Mouse (Mus musculus): ENCODE results near the gene Rab8b.

GRCm38 (mm10) chr9:66834318-66835096 is 85.0 kb downstream of the Rab8b start, which contains the start of gene Aph1c:
- TF ChIP-seq POLR2A (IDR thresholded peaks at IDR 0.05; ENCODE audit: insufficient read length, low read depth) = peak; percentile 54
- TF ChIP-seq TCF12 (IDR thresholded peaks at IDR 0.05; ENCODE audit: insufficient read depth, poor library complexity, severe bottlenecking) = no peak
- no peak for TF ChIP-seq MYOG (IDR thresholded peaks at IDR 0.05; ENCODE audit: control insufficient read depth in 1 of 3, insufficient read depth in 1 of 3, insufficient read length in 2 of 3, low read depth in 2 of 3)
- no peak for TF ChIP-seq REST (IDR thresholded peaks at IDR 0.05; ENCODE audit: insufficient read depth, insufficient read length)
- TF ChIP-seq USF1 (IDR thresholded peaks at IDR 0.05; ENCODE audit: low read depth) = no peak
